Mouse (Mus musculus) ZHBTc4 (cell line): ENCODE data around the gene Apbb2.

Source experiments
- DNase-seq: peaks from one replicate; pipeline ENCODE4 v3.0.0-alpha.2; 2011; ENCODE audit warnings: low read depth, low spot score

Gene Apbb2

GRCm38 (mm10) chr5:66344182-66344581, 274.4 kb downstream of the Apbb2 start:
- no peak for DNase-seq

- DNase-seq = peak; percentile 94
These were observed 276.3 kb downstream of the Apbb2 start for GRCm38 (mm10) chr5:66342285-66342684.

GRCm38 (mm10) chr5:66341848-66342247, 276.7 kb downstream of the Apbb2 start:
- DNase-seq = peak; percentile 81

GRCm38 (mm10) chr5:66340356-66341102, 278.1 kb downstream of the Apbb2 start:
- peak; percentile 24 for DNase-seq

- peak; percentile 89 for DNase-seq
These were observed 280.0 kb downstream of the Apbb2 start for GRCm38 (mm10) chr5:66338583-66338982.

GRCm38 (mm10) chr5:66337969-66338345, 280.6 kb downstream of the Apbb2 start:
- no peak for DNase-seq

- DNase-seq = peak; percentile 78
These were observed 281.3 kb downstream of the Apbb2 start for GRCm38 (mm10) chr5:66337025-66337968.

- no peak for DNase-seq
These were observed 287.8 kb downstream of the Apbb2 start for GRCm38 (mm10) chr5:66330806-66331205.

GRCm38 (mm10) chr5:66328766-66329165, 289.8 kb downstream of the Apbb2 start:
- DNase-seq = no peak

GRCm38 (mm10) chr5:66327949-66328726, 290.4 kb downstream of the Apbb2 start:
- DNase-seq = peak; percentile 37

- DNase-seq = peak; percentile 22
These were observed 292.2 kb downstream of the Apbb2 start for GRCm38 (mm10) chr5:66326395-66326794.

GRCm38 (mm10) chr5:66323603-66324002, 295.0 kb downstream of the Apbb2 start:
- no peak for DNase-seq

- no peak for DNase-seq
These were observed 295.5 kb downstream of the Apbb2 start for GRCm38 (mm10) chr5:66323131-66323530.

GRCm38 (mm10) chr5:66319827-66320404, 298.7 kb downstream of the Apbb2 start:
- DNase-seq = no peak

- DNase-seq = peak; percentile 83
These were observed 299.2 kb downstream of the Apbb2 start for GRCm38 (mm10) chr5:66319341-66319740.

- DNase-seq = no peak
These were observed 302.8 kb downstream of the Apbb2 start for GRCm38 (mm10) chr5:66315791-66316190.

GRCm38 (mm10) chr5:66310806-66311205, 307.8 kb downstream of the Apbb2 start:
- no peak for DNase-seq

- DNase-seq = no peak
These were observed 308.3 kb downstream of the Apbb2 start for GRCm38 (mm10) chr5:66310328-66310727.

- DNase-seq = no peak
These were observed 313.1 kb downstream of the Apbb2 start for GRCm38 (mm10) chr5:66305511-66305910.

GRCm38 (mm10) chr5:66304300-66305067, 314.1 kb downstream of the Apbb2 start:
- no peak for DNase-seq

GRCm38 (mm10) chr5:66302873-66303272, 315.7 kb downstream of the Apbb2 start:
- no peak for DNase-seq
